Mouse (Mus musculus) small intestine, adult 10 weeks (tissue): ENCODE measurements around the gene Depdc1b. TPM values are rescaled to one million over a fixed set of nuclear protein-coding genes. Genes with fewer than 3 reads are reported as not detected.

Experiments used
- polyA plus RNA-seq: library from polyadenylated mRNA; stranded (reverse); fragments of 350-450 nt; fragmentation: Illumina TruSeq; extraction: RNeasy Lipid Tissue Mini Kit (QIAGEN cat#74804); gene quantifications from one replicate; pipeline ENCODE4 v1.2.3, GENCODE M21; 2014; ENCODE audit warnings: low replicate concordance

Gene Depdc1b
- 1.4 TPM for polyA plus RNA-seq

DNA sequence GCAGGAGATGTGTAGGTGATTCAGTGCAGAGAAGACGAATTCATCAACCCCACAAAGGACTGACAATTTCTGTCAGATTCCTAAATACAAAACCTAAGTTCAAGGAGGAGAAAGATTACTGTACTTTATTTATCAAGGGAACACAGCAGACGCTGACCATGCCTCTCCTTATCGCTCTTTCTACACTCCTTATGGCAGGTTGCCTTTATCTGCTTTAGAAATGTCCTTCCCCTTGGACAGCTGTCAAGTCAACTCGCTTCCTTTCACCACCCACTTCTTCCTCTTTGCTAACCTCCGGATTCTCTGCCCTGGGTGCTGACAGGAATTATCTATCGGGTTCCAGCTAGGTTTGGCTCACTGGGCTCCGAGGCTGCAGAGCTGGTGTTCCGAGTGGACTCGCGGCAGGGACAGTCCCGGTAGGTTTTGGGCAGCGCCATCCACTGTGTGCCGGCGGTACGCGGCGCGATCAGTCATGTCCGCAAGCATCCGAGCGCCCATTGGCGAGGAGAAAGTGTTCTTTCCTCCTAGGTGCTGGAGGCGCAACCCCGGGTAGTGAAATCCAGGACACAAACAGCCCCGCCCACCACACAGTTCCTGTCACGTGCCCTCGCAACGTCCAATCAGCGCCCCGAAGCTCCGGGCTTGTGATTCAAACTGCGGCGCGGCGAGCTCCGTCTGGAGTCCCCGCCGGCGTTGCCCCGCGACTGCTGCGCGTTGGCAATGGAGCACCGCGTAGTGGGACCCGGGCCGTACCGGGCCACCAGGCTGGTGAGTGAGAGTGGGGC, at the start of gene Depdc1b:
TSS of gene Depdc1b (plus strand) at position 631 of the 785 bp plus-strand sequence.

DNA sequence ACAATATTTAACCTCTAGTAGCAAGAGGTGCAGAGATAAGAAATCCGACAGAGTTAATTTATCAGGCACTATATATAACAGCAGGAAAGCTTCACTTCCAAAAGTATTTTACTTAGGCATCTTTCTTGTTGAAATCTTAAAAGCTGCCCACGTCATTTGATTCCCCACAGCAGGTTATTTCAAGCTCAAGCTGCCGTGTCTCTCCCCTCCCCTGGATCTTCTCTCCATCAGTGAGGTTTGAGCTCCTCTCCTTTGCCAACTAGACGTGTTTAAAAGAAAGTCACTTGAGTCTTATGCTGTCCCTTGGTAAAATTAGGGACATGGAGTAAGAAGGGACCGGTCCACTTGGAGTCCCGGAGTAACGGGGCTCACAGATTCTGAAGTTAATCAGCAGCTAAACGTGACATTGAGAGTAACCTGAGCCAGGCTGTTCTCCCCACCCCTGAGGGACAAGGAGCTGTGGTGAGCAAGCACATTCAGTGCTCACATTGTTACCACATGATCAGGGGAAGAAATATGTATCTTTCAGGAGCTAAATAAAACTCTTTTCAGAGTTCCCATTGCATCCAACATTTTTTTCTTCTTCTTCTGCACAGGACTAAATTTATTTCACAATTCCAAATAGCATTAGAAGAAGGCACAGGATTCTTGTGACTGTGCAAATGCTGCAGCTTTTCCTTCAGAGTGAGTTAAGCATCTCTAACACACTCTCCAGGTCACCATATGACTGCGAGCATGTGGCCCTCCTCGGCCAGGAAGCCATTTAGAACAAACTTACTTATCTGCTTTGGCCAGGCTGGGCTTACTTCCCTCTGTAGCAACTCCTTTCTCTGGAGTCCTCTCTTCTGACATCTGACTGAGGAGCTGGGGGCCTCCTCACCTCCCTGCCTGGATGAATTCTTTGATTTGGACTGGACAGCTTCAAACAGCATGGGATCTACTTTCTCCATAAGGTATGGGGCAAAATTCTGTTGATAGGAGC, 133.3 kb downstream of the Depdc1b start, which contains the start of gene Pde4d:
TSS of gene Pde4d (plus strand) at position 833 of the 982 bp plus-strand sequence.

Other genes starting within 250 kb of the Depdc1b start
- 58.7 TPM for gene Ndufaf2, start 157.7 kb upstream of the Depdc1b start, polyA plus RNA-seq
- 5.3 TPM for gene Ercc8, start 157.6 kb upstream of the Depdc1b start, polyA plus RNA-seq
- 58.8 TPM for gene Elovl7, start 101.9 kb upstream of the Depdc1b start, polyA plus RNA-seq
- 3.9 TPM for gene Pde4d, start 133.6 kb downstream of the Depdc1b start, polyA plus RNA-seq